Mouse (Mus musculus): ENCODE results near the gene Gm12845. TPM values are rescaled to one million over a fixed set of nuclear protein-coding genes. Genes with fewer than 3 reads are reported as not detected.

Gm12845 gene
- total RNA-seq, 2 experiments from 2014 or later = not detected

Other genes starting within 250 kb of the Gm12845 start
- gene Rnf220, start 227.4 kb upstream of the Gm12845 start, total RNA-seq (2014; fragmentation: Nextera tagmentation) = 107 and 145 TPM in 2 replicates
- gene Rnf220, start 227.4 kb upstream of the Gm12845 start, total RNA-seq (2017) = 73.2 and 84.1 TPM in 2 replicates
- gene Eri3, start 174.0 kb upstream of the Gm12845 start, total RNA-seq (2014; fragmentation: Nextera tagmentation) = 63.4 and 65.1 TPM in 2 replicates
- 13.8 and 63.5 TPM in 2 replicates for gene Eri3, start 174.0 kb upstream of the Gm12845 start, total RNA-seq (2017)
- gene Dmap1, start 42.1 kb upstream of the Gm12845 start, total RNA-seq (2014; fragmentation: Nextera tagmentation) = 28.2 and 41.6 TPM in 2 replicates
- gene Dmap1, start 42.1 kb upstream of the Gm12845 start, total RNA-seq (2017) = 28.0 and 34.6 TPM in 2 replicates
- not detected in 2 replicates for gene Klf17, start 41.2 kb downstream of the Gm12845 start, total RNA-seq (2014; fragmentation: Nextera tagmentation)
- not detected in 2 replicates for gene Klf17, start 41.2 kb downstream of the Gm12845 start, total RNA-seq (2017)
- 0.68 and 4.9 TPM in 2 replicates for gene Slc6a9, start 110.1 kb downstream of the Gm12845 start, total RNA-seq (2014; fragmentation: Nextera tagmentation)
- gene Slc6a9, start 110.1 kb downstream of the Gm12845 start, total RNA-seq (2017) = 0.23 TPM in 1 of 2 replicates, not detected in the other
- gene Ccdc24, start 148.1 kb downstream of the Gm12845 start, total RNA-seq (2014; fragmentation: Nextera tagmentation) = not detected in 2 replicates
- gene Ccdc24, start 148.1 kb downstream of the Gm12845 start, total RNA-seq (2017) = not detected in 2 replicates
- gene B4galt2, start 159.1 kb downstream of the Gm12845 start, total RNA-seq (2014; fragmentation: Nextera tagmentation) = not detected in 2 replicates
- 2.8 TPM in 1 of 2 replicates, not detected in the other for gene B4galt2, start 159.1 kb downstream of the Gm12845 start, total RNA-seq (2017)
- 164 and 195 TPM in 2 replicates for gene Atp6v0b, start 162.9 kb downstream of the Gm12845 start, total RNA-seq (2014; fragmentation: Nextera tagmentation)
- gene Atp6v0b, start 162.9 kb downstream of the Gm12845 start, total RNA-seq (2017) = 40.6 and 60.1 TPM in 2 replicates
- 12.8 and 24.7 TPM in 2 replicates for gene Dph2, start 167.6 kb downstream of the Gm12845 start, total RNA-seq (2014; fragmentation: Nextera tagmentation)
- 11.7 and 12.6 TPM in 2 replicates for gene Dph2, start 167.6 kb downstream of the Gm12845 start, total RNA-seq (2017)
- 18.4 and 23.4 TPM in 2 replicates for gene Ipo13, start 190.6 kb downstream of the Gm12845 start, total RNA-seq (2014; fragmentation: Nextera tagmentation)
- gene Ipo13, start 190.6 kb downstream of the Gm12845 start, total RNA-seq (2017) = 6.4 and 7.8 TPM in 2 replicates
- gene Artn, start 205.4 kb downstream of the Gm12845 start, total RNA-seq (2014; fragmentation: Nextera tagmentation) = not detected in 2 replicates
- gene Artn, start 205.4 kb downstream of the Gm12845 start, total RNA-seq (2017) = not detected in 2 replicates

All from megakaryocyte-erythroid progenitor cell, adult 5-6 weeks (primary cell).